Mouse (Mus musculus): ENCODE measurements around the gene Vax2.

- TF ChIP-seq POLR2A (IDR thresholded peaks at IDR 0.05; ENCODE audit: borderline replicate concordance, extremely low read depth, insufficient read depth, insufficient read length, poor library complexity, severe bottlenecking), result no peak
- TF ChIP-seq CTCF (IDR thresholded peaks at IDR 0.05; ENCODE audit: borderline replicate concordance, extremely low read depth, insufficient read depth, insufficient read length), result no peak
These were observed 33.3 kb upstream of the Vax2 start, which contains the start of gene Cd207 for GRCm38 (mm10) chr6:83677757-83678156.
